Mouse (Mus musculus) limb, embryonic 10.5 days (tissue): ENCODE results near the gene Plekha6. TPM values are rescaled to one million over a fixed set of nuclear protein-coding genes. Genes with fewer than 3 reads are reported as not detected.
A peak's percentile ranks its signal among the peaks of the same experiment; 100 is the strongest.

Experiments used
- DNase-seq: peaks from one replicate; pipeline ENCODE4 v3.0.0-alpha.2; 2017; ENCODE audit warnings: low spot score
- H3K27ac ChIP-seq: fragments of 300-500 bp; sonication (generic); 2 replicates; pipeline ENCODE4 v1.5.1; 2016; ENCODE audit warnings: mild to moderate bottlenecking
- H3K27me3 ChIP-seq: fragments of 300-500 bp; sonication (generic); 2 replicates; pipeline ENCODE4 v1.6.1; 2016; ENCODE audit warnings: low read depth, mild to moderate bottlenecking; ENCODE audit not compliant: poor library complexity, severe bottlenecking
- H3K36me3 ChIP-seq: fragments of 300-500 bp; sonication (generic); 2 replicates; pipeline ENCODE4 v1.6.1; 2016; ENCODE audit warnings: mild to moderate bottlenecking, moderate library complexity
- H3K4me1 ChIP-seq: fragments of 300-500 bp; sonication (generic); 2 replicates; pipeline ENCODE4 v1.6.1; 2016
- H3K4me3 ChIP-seq: fragments of 300-500 bp; sonication (generic); 2 replicates; pipeline ENCODE4 v1.5.1; 2016; ENCODE audit warnings: mild to moderate bottlenecking, moderate library complexity
- H3K9me3 ChIP-seq: fragments of 300-500 bp; sonication (generic); replicated peaks from 2 replicates; pipeline ENCODE4 v1.6.1; 2016; ENCODE audit warnings: mild to moderate bottlenecking
- WGBS: fragments of 180-500 bp; shearing (Covaris S2); methylation state at CpG from one replicate; pipeline ENCODE4 v1.1.7; 2016; 5-methylcytosine and 5-hydroxymethylcytosine counted together
- polyA plus RNA-seq: library from polyadenylated mRNA; unstranded; fragments of >200 nt; fragmentation: Nextera tagmentation; extraction: Ambion mirVana; gene quantifications from 2 replicates; pipeline ENCODE4 v1.2.1, GENCODE M21; 2016

The Plekha6 gene
- polyA plus RNA-seq, 1 experiment from 2014 or later: 1.4 TPM

DNA sequence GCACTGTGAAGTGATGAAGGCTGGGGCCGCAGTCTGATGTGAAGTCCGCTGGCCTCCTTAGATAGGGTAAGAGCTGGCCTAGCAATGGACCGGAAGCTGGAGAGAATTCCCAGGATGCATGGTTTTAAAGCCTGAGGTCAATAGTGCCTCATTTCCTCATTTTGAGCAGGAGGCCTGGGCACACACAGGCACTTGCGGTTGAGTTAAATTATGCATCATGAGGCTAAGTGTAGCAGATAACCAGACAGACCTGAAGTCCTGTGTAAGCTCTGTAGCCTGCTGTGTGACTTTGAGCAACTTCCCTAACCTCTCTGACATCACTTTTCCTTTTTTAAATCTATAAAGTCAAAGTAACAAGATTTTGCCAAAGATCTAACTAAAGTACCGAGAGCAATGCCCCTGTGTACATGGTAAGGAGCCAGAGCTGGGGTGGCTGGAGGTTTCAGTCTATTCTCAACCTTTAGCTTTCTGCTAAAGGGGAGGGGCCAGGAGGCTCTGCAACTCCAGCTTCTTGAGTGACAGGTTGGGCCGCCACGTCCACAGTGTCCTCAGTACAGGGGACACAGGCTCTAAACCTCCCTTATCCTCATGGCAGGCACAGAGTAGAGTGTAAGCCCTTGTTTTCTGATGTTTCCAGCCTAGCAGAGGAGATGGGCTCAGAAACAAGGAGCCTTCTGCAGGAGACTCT is 50.8 kb downstream of the Plekha6 start:
- Histone ChIP-seq H3K9me3 (no peaks in the 10 kb centered on the region), H3K27ac (peak overlapping the region; percentile 53), H3K27me3 (peaks cover 52% of the 10 kb centered on the region), H3K4me3 (no peak overlapping the region), H3K36me3 (no peaks in the 10 kb centered on the region), H3K4me1 (peaks cover 78% of the 10 kb centered on the region)
- 70% methylated on average over 7 of the region's 7 CpGs for WGBS
- DNase-seq: no peak

GRCm38 (mm10) chr1:133215360-133215700 is 51.3 kb downstream of the Plekha6 start:
- H3K27ac ChIP-seq: peak overlapping the region; percentile 53
- WGBS: 76% methylated on average over 3 of the region's 3 CpGs
- H3K36me3 ChIP-seq: no peaks in the 10 kb centered on the region
- H3K9me3 ChIP-seq: no peaks in the 10 kb centered on the region
- H3K4me1 ChIP-seq: peaks cover 72% of the 10 kb centered on the region
- no peak overlapping the region for H3K4me3 ChIP-seq
- H3K27me3 ChIP-seq: peaks cover 52% of the 10 kb centered on the region
- DNase-seq: no peak

DNA sequence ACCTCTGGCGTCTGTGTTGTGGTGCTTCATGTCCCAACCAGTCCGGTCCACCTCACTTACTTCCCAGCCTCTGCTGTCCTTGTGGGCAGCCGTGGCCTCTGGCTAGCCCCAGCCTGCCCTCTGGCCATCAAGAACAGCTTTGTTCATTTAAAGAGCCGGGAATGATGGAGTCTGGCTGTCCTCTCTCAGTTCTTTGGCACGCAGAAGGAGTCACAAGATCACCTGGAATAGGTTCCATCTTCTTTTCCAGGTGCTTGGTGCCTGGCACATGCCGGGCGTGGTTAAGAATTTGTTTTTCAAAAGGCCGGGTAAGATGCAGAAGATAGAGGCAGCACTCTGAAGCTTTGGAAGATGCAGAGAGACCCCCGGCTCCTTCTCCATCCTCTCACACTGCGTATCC is 51.7 kb downstream of the Plekha6 start:
- Histone ChIP-seq H3K27ac (peak overlapping the region; percentile 53), H3K4me1 (peaks cover 68% of the 10 kb centered on the region)
- WGBS: 67% methylated on average over 10 of the region's 10 CpGs

DNA sequence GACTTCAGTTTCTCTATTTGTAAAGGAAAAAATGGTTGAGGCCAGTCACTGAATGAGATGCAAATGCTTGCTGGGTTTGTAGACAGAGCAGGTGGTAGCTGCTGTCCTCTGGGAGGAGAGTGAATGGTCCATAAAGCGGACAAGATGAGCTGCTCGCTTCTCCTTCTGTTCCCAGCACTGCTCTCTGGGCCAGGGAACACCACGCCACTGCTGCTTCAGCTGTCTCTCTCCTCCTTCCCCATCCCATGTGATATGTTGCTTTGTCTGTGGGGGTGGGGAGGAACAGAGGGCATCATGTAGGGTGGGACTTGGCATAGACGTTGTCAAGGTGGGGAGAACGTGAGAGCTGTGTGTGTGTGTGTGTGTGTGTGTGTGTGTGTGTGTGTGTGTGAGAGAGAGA is 53.0 kb downstream of the Plekha6 start:
- Histone ChIP-seq H3K27ac (no peak overlapping the region), H3K36me3 (no peaks in the 10 kb centered on the region), H3K9me3 (no peaks in the 10 kb centered on the region), H3K4me3 (no peak overlapping the region), H3K4me1 (peaks cover 66% of the 10 kb centered on the region), H3K27me3 (peaks cover 60% of the 10 kb centered on the region)
- DNase-seq: no peak
- 63% methylated on average over 5 of the region's 5 CpGs for WGBS

More for the DNA sequence above, 51.7 kb downstream of the Plekha6 start:
- Histone ChIP-seq H3K9me3 (no peaks in the 10 kb centered on the region), H3K36me3 (no peaks in the 10 kb centered on the region), H3K27me3 (peaks cover 50% of the 10 kb centered on the region), H3K4me3 (no peak overlapping the region)
- DNase-seq: no peak

GRCm38 (mm10) chr1:133219106-133219505 is 55.1 kb downstream of the Plekha6 start:
- Histone ChIP-seq H3K36me3 (no peaks in the 10 kb centered on the region), H3K27ac (no peak overlapping the region), H3K4me3 (no peak overlapping the region), H3K4me1 (peaks cover 58% of the 10 kb centered on the region), H3K9me3 (no peaks in the 10 kb centered on the region), H3K27me3 (peaks cover 70% of the 10 kb centered on the region)
- 19% methylated on average over 1 of the region's 1 CpGs for WGBS
- DNase-seq: no peak

DNA sequence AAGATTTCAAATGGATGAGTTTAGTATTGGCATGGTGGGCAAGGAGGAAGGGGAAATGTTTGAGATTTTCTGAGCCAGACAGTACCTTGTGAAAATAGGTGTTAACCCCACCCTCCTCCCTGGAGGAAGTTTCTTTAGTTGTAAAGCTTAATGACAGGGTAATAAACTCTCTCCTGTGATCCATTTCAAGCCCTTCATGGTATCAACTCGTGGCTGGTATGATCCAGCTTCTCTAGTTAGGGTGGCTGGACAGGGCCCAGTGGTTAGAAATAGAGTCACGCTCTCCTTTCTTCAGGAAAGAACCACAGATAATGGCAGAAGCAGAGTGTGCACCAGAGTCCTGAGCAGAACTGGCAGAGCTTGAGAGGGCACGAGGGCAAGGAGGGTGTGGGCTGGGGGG is 57.4 kb downstream of the Plekha6 start:
- H3K27me3 ChIP-seq: peaks cover 72% of the 10 kb centered on the region
- 41% methylated on average over 3 of the region's 3 CpGs for WGBS
- H3K27ac ChIP-seq: no peak overlapping the region
- no peaks in the 10 kb centered on the region for H3K36me3 ChIP-seq
- peaks cover 41% of the 10 kb centered on the region for H3K4me1 ChIP-seq
- H3K4me3 ChIP-seq: no peak overlapping the region
- no peaks in the 10 kb centered on the region for H3K9me3 ChIP-seq
- DNase-seq: no peak

DNA sequence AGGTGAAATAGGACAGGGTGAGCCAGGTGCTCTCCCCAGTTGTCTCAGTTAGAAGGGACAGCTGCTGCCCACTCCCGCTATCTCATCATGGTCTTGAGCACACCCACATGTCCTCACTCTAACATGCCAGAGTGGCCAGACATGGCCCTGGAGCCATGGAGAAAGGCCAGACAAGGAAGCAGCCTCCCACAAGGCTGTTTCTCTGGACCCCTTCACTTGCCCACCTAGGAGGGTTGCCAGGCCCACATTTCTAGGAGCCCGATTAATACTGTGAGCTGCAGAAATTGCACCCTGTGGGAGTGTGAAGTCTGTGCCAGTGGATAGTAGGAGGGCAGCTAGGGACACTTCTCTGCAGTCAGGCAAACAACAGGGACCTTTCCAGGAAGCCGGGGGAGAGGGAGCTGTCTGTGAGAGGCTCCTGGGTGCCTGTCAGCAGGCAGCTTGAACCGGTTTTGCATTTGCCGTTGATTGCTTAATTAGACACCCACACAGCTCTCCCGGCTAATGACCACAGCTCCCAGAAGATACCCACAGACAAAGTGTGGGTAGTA is 58.5 kb downstream of the Plekha6 start:
- Histone ChIP-seq H3K4me1 (peaks cover 41% of the 10 kb centered on the region), H3K27ac (peak overlapping the region; percentile 40; the same call in 1 of the 2 replicates), H3K9me3 (no peaks in the 10 kb centered on the region), H3K36me3 (no peaks in the 10 kb centered on the region), H3K27me3 (peaks cover 73% of the 10 kb centered on the region), H3K4me3 (no peak overlapping the region)
- DNase-seq: no peak
- 32% methylated on average over 6 of the region's 6 CpGs for WGBS

- H3K9me3 ChIP-seq: no peaks in the 10 kb centered on the region
Observed at GRCm38 (mm10) chr1:133224674-133225073, 60.7 kb downstream of the Plekha6 start.

GRCm38 (mm10) chr1:133225137-133225536 is 61.1 kb downstream of the Plekha6 start:
- H3K9me3 ChIP-seq: no peaks in the 10 kb centered on the region
- 63% methylated on average over 3 of the region's 3 CpGs for WGBS
- no peak overlapping the region for H3K4me3 ChIP-seq
- peaks cover 88% of the 10 kb centered on the region for H3K27me3 ChIP-seq
- DNase-seq: no peak
- no peaks in the 10 kb centered on the region for H3K36me3 ChIP-seq
- H3K4me1 ChIP-seq: peaks cover 31% of the 10 kb centered on the region
- H3K27ac ChIP-seq: no peak overlapping the region

More at GRCm38 (mm10) chr1:133224674-133225073, 60.7 kb downstream of the Plekha6 start:
- H3K27ac ChIP-seq: no peak overlapping the region
- peaks cover 33% of the 10 kb centered on the region for H3K4me1 ChIP-seq
- H3K27me3 ChIP-seq: peaks cover 90% of the 10 kb centered on the region
- H3K36me3 ChIP-seq: no peaks in the 10 kb centered on the region
- H3K4me3 ChIP-seq: no peak overlapping the region
- DNase-seq: no peak

GRCm38 (mm10) chr1:133225561-133225960 is 61.6 kb downstream of the Plekha6 start:
- H3K4me1 ChIP-seq: peaks cover 31% of the 10 kb centered on the region
- H3K27me3 ChIP-seq: peaks cover 84% of the 10 kb centered on the region
- H3K27ac ChIP-seq: no peak overlapping the region
- H3K9me3 ChIP-seq: no peaks in the 10 kb centered on the region
- no peaks in the 10 kb centered on the region for H3K36me3 ChIP-seq
- no peak overlapping the region for H3K4me3 ChIP-seq
- DNase-seq: no peak
- 85% methylated on average over 2 of the region's 2 CpGs for WGBS

- no peak for DNase-seq
- Histone ChIP-seq H3K4me3 (no peak overlapping the region), H3K27me3 (peaks cover 80% of the 10 kb centered on the region), H3K4me1 (peaks cover 31% of the 10 kb centered on the region), H3K36me3 (no peaks in the 10 kb centered on the region), H3K9me3 (no peaks in the 10 kb centered on the region), H3K27ac (0 out of 2 replicates have a peak overlapping the region, but pooled peaks have one; percentile 3)
- WGBS: 26% methylated on average over 9 of the region's 9 CpGs
Observed at GRCm38 (mm10) chr1:133225963-133226660, 62.1 kb downstream of the Plekha6 start.

GRCm38 (mm10) chr1:133226928-133227327 is 62.9 kb downstream of the Plekha6 start:
- Histone ChIP-seq H3K4me1 (peaks cover 31% of the 10 kb centered on the region), H3K27ac (0 out of 2 replicates have a peak overlapping the region, but pooled peaks have one; percentile 3), H3K36me3 (no peaks in the 10 kb centered on the region), H3K9me3 (no peaks in the 10 kb centered on the region), H3K27me3 (peaks cover 77% of the 10 kb centered on the region), H3K4me3 (no peak overlapping the region)
- 33% methylated on average over 9 of the region's 9 CpGs for whole genome bisulfite sequencing
- no peak for DNase-seq

- Histone ChIP-seq H3K36me3 (no peaks in the 10 kb centered on the region), H3K4me3 (no peak overlapping the region), H3K27ac (no peak overlapping the region), H3K27me3 (peaks cover 77% of the 10 kb centered on the region), H3K9me3 (no peaks in the 10 kb centered on the region), H3K4me1 (peaks cover 31% of the 10 kb centered on the region)
- DNase-seq: no peak
- 44% methylated on average over 2 of the region's 2 CpGs for WGBS
Observed at GRCm38 (mm10) chr1:133227378-133227777, 63.4 kb downstream of the Plekha6 start.
